Mouse (Mus musculus): ENCODE results near the gene Abat.

Abat gene

DNA sequence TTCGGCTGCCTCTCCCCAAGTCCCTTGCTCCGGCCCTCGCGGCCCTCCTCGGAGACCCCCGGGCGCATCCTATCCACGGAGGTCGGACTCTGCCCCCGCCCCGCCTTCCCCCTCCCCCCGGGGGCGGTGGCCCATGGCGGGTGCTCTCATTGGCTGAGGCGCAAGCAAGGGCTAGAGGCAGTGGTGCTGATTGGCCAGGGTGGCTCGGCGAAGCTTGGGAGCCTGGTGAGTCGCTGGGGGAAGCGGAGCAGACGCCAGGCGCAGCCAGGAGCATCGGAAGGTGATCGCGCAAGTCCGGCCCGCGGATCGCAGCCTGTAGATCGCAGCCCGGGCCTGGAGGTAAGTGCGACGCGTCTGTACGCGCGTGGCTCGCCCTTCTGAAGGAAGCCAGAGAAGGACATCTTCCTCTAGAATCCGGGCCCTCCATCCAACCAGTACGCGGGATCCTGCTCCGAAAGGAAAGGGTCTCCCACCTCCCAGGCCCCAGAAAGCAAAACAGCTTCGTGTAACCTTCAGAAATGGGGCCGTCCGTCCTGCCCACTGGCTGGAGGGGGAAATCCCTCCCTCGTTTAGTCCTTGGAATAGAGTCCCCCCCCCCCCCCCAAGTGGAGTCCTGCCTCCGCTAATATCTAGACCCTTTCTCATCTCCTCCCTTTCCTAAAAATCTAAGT is at the start of gene Abat:
Gene Abat (plus strand): TSS at position 194 of the 671 bp plus-strand sequence.
- peak; percentile 82 for DNase-seq (ENCODE audit: low read depth, low spot score)

DNA sequence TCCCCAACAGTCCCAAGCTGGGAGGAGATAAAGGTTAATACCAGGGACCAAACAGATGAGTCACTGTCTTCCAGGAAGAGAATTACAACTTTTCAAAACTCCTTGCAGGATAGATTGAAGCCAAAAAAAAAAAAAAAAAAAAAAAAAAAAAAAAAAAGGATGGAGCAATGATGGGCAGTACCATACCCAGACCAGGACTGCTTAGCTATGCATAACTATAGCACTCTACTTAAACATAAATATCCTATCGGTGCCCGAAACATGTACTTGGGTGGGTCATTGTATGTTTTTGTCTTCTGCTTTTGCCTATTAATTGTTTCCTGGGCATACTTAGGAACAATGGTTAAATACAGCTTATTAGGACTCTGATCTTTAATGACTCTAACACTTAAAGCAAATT is 43.1 kb upstream of the Abat start:
- no peak for DNase-seq (ENCODE audit: low read depth, low spot score)

DNA sequence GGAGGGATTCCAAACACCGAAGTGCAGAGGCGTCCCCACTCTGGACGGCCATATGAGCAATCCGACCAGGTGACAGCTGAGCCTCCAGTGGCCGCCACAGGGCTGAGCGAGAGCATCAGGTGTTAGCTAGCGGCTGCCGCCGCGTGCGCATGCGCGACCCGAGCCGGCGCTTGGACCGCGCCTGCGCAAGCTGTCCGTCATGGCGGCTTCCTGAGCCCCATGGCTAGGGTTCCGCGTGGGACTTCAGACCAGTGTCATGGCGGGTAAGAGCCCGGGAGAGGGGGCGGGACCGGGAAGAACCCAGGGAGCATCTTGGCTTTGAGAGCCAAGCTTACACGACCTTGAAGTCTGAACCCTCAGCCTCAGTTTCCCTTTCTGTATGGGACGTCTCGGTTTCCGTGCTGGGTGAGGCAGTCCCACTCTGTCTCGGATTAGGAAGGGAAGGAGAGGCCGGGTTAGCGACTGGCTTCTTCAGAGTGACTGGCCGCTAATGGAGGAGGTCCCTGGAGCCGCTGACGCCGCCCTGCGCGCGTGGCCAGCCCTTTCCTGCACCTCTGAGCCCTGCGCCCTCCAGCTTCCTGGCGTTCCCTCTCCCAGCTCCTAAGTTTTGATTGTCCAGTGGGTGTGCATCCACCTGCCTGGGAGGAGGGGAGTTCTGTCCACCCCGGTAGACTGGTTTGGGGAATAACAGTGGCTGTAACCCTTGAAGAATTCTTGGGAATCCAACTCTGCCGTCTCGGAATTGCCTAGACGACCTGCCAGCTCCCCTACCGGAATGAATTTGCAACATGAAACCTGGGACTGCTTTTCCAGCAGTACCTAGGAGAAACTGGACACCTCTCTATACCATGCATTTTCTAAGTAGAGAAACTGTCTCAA is 42.4 kb upstream of the Abat start, which contains the start of gene Mettl22:
Gene Mettl22 (plus strand): TSS at position 186 of the 879 bp plus-strand sequence.
- peak; percentile 86 for DNase-seq (ENCODE audit: low read depth, low spot score)

DNA sequence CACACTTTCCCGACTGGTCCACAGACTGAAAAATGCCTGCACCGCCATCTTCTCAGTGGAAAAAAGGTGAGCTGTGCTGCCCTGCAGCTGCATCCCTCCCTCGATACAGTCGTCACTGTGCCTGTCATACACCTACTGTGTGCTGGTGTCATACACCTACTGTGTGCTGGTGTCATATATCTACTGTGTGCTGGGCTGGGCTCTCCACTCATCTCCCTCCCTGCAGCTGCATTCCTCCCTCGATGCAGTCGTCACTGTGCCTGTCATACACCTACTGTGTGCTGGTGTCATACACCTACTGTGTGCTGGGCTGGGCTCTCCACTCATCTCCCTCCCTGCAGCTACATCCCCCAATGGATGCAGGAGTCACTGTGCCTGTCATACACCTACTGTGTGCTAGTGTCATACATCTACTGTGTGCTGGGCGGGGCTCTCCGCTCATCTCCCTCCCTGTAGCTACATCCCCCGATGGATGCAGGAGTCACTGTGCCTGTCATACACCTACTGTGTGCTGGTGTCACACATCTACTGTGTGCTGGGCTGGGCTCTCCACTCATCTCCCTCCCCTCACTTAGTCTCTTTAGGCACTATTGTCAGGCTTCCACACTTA is 25.7 kb upstream of the Abat start:
- DNase-seq (ENCODE audit: low read depth, low spot score) = no peak

DNA sequence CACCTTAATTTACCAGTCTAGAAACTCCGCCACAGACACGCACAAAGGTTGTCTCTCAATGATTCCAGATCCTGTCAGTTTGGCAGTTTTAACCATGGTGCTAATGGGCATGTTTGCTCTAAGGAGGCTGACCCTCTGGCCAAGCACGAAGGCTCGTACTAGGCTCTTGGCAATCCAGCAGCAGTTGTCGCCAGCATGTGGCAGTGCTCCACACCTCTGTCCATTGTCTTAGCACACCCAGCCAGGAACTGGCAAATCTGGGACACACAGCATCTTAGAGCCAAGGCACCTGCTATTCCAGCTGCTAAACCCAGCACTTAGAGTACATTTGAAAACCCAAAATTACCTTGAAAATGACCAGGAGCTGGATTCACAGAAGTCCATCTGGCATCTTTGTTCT is 23.9 kb upstream of the Abat start:
- DNase-seq (ENCODE audit: low read depth, low spot score) = no peak

DNA sequence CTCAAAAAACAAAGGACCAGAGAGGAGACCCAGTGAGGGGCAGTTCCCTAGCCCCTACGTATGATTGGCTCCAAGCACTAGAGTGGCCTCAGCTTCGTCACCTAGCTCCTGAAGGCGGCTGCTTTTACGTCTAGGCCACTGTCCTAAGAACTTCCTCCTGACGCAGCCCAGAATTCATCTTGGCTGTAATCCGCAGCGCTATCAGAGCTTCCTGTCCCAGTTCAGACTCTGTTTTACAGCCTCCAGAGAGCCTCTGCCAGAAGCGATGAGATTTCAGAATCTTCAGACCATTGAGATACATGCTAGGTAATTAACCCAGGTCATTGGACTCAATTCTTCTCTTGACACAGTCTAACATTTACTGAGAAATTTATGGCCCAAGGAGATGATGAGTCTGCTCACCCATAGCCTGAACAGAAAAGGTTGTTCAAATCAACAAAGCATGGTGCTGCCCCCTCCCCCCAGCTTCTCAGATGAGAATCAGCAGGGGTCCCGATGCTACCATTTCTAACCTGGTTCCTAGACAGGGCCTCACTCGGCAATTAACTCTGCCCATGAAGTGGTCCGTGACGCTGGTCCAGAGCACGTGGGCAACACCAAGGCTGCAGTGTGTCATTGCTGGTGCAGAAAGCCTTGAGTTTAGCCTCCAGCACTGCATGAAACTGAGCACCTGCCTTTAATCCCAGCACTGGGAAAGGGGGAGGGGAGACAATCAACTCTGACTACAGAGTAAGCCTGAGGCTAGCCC is 21.3 kb upstream of the Abat start:
- DNase-seq (ENCODE audit: low read depth, low spot score) = no peak

DNA sequence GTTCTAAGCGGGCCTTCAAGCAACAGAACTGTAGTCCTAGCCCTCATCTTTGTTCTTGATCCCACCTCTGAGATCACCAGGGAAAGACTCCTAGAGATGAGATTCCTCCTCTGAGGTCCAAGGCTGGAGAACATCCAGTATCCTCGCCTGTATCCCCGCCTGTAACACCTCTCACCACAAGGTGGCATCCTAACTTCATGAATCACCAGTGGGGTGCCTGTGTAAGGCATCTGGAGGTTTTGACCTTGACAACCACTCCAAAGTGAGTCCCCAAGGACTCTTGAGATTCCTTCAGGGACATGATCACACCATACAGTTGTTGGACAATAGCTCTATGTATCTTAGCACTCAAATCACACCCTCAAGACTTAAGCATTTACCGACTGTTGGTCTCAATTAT is 19.0 kb upstream of the Abat start:
- peak; percentile 68 for DNase-seq (ENCODE audit: low read depth, low spot score)

DNA sequence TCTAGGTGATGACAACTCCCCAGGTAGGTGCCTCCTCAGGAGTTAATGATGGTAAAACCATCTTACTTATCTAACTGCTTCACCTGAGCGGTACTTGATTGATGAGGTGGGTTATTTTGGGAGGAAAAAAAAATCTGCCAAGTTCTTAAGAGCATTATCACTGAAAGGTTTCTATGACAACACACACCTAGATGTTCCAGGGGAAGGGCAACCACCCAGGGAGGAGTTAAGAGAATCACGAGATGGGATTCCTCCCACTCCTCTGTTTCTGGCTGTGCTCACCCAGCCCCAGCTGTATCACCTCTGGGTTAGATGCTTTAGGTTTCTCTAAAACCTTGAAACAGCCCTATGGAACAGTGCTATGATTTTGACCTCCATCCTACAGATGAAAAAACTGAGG is 16.3 kb upstream of the Abat start:
- no peak for DNase-seq (ENCODE audit: low read depth, low spot score)

DNA sequence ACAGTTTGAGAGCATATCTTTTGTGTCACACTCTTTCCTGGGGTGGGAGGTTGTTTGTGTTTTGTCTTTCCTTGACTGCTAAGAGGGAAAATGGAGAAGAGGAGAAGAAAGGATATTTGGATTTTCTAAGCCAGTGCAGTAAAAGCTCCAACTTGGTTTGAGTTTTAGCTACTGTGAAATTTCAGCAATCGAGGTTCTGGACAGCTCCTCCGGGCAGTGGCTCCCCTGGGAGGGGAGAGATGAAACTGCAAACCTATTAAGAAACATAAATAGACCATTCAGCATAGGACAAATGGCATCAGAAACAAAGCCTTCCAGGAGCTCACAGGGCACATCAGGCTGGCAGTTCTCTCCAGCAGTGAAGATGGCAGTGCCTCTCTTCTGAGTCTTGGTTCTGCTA is 9.0 kb upstream of the Abat start:
- no peak for DNase-seq (ENCODE audit: low read depth, low spot score)

DNA sequence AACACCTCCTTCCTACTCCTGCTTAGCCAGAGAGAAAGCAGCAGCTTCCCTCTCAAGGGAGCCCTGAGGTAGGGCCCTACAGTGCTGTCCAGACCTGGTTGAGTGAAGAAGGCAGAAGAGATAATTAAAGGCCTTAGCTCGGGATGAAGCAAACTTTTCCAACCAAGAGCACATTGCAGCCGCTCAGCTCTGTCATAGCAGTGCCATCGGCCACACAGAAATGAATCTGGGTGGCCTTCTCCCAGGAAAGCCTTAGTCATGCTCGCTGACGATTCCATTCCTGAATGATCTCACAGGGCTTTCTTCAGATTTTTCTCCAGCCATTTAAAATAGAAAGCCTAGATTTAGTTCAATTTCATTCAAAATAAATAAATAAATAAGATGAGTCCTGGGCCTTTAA is 3.3 kb upstream of the Abat start:
- DNase-seq (ENCODE audit: low read depth, low spot score) = no peak

DNA sequence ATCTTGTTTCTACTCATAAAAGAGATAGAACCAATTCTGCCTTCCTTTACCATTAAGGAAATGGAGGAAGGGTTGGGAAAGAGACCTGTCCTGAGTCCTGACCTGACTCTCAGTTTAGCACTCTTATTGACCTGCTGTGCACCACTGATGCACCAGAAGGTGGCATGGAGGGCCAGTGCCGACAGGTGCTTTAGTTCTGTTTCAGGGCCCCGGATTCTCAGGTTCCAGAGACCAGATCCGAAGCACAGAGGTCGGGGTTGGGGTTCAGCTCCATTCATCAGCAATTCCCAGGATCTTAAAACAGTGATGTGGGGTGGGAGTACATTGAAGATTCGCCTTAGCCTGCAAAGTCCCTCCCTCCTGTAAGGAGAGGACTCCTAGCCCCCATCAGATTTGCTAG is 399 bp upstream of the Abat start:
- no peak for DNase-seq (ENCODE audit: low read depth, low spot score)

DNA sequence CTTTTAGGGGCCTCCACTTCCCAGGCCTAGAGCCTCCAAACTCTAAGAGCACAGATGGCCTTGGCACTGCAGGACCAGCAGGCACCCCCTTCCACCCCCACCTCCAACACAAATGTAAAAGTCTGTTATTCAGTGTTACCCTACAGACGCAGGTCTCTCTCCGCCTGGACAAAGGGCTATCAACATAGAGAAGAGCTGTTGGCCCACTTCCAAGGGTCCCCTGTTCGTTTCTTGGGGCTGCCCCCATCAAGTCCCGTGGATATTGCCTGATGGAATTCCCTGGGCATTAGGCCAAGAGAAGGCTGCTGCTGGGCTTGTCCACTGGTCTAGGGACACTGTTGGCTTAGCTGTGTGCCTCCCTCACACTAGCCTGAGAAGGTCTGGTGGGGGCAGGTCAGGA is 951 bp downstream of the Abat start:
- peak; percentile 11 for DNase-seq (ENCODE audit: low read depth, low spot score)

DNA sequence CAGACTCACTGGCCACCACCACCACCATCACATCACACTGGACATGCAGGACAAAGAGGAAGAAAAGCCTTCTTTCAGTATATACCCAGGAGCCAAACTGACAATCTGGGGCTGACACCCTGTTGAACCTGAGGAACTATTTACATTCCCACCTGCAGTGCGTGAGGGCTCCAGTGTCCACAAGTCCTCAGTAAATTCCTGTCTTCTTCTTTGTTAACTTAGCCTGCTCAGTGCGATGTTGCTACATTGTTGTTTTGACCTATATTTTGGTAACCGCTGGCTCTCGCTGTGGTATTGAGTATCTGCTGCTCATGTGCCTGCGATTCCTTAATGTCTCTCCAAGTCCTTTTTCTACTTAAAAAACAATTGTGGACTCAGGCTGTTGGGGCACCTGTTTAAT is 7.3 kb downstream of the Abat start:
- no peak for DNase-seq (ENCODE audit: low read depth, low spot score)

DNA sequence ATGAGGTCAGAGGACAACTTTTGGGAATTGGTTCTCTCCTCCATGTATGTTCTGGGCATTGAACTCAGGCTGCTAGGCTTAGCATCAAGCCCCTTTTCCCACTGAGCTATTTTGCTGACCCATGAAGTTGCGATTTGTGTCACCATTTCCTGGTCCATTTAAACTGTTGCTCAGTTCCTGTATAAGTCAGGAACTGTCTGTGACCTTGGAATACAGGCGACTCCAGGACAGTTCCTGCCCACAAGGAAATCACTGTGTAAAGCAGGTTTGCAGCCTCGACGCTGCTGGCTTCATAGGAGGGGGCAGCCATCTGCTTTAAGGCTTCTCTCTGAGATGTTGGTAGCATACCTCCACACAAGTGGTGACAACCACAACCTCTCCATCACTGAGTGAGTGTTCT is 8.1 kb downstream of the Abat start:
- DNase-seq (ENCODE audit: low read depth, low spot score) = no peak

DNA sequence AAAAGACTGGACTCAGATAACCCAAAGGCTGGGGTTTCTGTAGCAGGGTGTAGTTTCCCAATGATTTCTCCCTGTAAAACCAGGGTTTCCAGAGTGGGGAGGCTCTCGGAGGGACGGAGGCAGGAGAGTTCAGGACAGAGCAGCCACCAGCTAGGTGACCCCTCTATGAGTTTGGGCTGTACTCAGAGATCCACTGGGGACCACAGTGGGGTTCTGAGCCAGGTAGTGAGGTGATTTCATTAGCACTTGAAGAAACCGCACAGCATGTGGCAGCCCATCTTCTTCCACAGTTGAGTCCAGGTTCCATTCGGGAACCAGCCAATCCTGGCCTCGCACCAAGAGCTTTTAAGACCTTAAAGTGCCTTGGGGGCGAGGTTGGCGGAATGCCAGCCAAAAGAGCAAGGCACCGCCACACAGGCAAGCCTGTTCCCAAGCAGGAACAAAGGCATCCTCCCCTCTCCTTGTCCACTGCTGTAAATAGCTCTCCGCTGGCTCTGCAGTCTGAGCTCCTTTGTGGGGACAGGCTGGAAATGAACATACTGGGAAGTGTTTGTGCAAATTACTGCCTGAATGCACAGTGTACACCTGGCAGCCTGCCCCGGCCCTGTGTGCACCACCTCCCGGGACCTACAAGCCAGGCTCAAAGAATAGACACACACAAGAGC is 10.4 kb downstream of the Abat start:
- DNase-seq (ENCODE audit: low read depth, low spot score) = no peak

DNA sequence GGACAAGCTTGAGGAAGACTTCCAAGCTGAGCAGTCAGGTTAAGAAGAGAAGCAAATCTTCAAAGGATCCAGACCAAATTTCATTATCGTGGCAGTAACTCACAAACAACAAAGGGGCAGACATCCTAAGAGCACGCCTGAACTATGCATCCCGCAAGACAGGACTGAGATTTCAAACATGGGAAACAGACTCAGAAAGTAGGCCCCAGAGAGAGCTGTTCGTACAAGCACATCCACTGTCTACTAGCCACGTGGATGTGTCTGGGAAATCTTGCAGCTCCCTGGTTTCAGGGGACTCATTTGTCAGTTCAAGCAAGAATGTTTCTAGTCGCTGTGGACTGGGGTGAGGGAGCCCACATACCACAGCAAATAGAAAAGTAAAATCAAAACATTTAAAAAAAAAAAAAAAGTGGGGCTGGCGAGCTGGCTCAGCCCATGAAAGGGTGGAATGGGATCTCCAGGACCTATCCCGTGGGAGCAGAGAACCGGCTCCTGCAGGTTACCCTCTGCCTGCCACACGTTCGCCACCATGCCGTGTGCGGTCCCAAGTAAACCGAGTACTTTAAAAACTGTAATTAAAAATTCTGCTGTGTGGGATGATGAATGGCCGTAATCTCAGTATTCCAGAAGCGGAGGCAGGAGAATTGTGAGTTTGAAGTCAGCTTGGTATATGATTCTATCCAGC is 11.1 kb downstream of the Abat start:
- no peak for DNase-seq (ENCODE audit: low read depth, low spot score)

DNA sequence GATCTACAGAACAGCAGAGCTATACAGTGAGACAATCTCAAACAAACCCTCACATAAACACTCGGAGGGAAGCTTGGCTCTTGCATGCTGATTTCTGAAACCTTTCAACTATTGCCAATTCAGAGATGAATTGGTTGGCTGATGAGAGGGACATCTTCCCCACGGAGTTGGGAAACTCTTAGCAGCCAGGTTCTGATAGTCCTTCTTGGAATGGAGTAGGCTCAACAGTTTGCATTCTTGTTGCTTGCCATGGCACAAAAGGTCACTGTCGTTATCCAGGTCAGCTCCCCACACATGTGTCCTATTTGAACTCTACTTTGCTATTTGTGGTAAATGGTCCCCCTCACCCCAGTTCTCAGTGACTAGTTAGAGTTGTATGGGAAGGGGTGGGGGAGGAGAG is 12.1 kb downstream of the Abat start:
- no peak for DNase-seq (ENCODE audit: low read depth, low spot score)

DNA sequence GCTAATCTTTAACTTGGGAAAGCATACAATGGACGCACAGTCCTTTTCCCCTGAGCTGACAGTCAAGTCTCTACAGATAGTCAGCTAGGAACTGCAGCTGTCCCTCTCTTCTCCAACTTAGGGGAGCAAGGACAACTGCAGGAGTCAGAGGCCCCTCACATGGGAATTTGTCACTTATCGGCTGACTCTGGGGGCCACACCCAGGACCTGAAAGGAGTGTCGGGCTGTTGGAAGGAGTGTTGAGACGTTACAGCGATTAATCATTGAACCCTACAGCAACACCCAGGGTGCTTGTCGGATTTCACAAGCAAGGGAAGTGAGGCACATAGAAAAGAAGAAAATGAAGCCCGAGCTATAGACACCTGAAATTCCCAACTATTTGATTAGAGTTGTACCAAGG is 12.6 kb downstream of the Abat start:
- no peak for DNase-seq (ENCODE audit: low read depth, low spot score)

DNA sequence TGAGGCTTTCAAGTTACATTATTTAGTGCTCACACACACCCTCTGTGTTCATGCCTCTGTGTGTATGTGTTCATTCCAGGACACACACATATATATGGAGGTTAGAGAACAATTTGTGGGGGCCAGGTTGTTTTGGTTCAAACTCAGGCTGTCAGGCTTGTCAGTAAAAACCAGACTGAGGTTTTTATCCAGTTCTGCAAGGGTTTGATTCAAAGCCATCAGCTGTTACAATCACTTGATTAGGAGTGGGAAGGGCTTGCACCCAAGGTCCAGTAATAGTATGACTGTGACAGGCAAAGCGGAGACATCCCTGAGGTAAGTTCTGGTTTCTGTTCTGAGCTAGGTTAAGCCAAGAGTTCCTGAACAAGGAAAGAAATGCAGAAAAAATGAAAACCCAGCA is 16.2 kb downstream of the Abat start:
- DNase-seq (ENCODE audit: low read depth, low spot score) = no peak

DNA sequence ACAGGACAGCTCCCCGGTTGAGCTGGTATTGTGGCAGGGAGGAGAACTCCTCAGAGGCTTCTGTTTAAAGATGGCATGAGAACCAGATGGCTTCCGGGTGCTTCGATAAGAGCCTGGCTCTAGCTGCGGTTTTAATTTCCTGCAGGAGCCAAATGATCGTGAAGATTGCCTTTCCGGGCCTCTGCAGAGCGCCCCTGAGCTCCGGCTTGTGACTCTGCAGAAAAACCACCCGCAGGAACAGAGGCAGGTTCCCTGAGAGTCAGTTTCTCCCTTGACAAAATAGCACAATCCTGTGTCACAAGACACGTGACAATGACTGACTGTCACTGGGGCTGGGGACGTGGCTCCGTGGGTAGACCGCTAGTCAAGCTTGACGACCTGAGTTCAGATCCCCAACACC is 16.8 kb downstream of the Abat start:
- no peak for DNase-seq (ENCODE audit: low read depth, low spot score)

DNA sequence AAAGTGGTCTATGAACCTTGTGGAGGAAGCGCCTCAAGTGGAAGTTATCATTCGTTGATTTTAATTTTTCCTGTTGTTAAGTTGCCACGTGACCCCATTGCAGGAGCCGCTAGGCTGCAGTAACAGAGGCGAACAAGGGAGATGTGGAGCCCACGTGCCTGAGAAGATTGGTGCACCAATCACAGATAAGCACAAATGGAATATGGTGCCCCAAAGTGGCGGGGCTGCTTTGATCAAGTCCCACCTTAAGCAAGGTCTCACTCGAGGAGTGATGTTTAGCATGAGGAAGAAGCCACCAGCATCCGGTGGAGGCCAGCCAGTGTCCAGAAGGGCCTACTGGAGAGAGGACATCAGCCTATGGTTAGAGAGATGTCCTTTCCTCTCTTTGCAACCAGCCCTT is 19.2 kb downstream of the Abat start:
- DNase-seq (ENCODE audit: low read depth, low spot score) = no peak

Measured in retina, postnatal 7 days (tissue).